Mouse (Mus musculus) midbrain, embryonic 15.5 days (tissue): ENCODE measurements around the gene Tmem260. TPM values are rescaled to one million over a fixed set of nuclear protein-coding genes. Genes with fewer than 3 reads are reported as not detected.
"Not testable (repeated sequence)": the region's sequence is repeated elsewhere in the genome, so short reads cannot be mapped to it uniquely, and the experiment has no call there.

Experiments
- ATAC-seq: fragments of 200-750 bp; cut with Nextera tagmentation; replicated peaks from 2 replicates; pipeline ENCODE4 v1.8.0; 2017; ENCODE audit warnings: moderate TSS enrichment
- H3K27ac ChIP-seq: fragments of 300-500 bp; sonication (generic); 2 replicates; pipeline ENCODE4 v1.5.1; 2015; ENCODE audit warnings: mild to moderate bottlenecking, inconsistent platforms
- H3K27me3 ChIP-seq: fragments of 300-500 bp; sonication (generic); replicated peaks from 2 replicates; pipeline ENCODE4 v1.6.1; 2015; ENCODE audit warnings: inconsistent platforms
- H3K36me3 ChIP-seq: fragments of 300-500 bp; sonication (generic); replicated peaks from 2 replicates; pipeline ENCODE4 v1.6.1; 2015; ENCODE audit warnings: inconsistent platforms
- H3K4me1 ChIP-seq: fragments of 300-500 bp; sonication (generic); 2 replicates; pipeline ENCODE4 v1.6.1; 2015; ENCODE audit warnings: inconsistent platforms
- H3K4me2 ChIP-seq: fragments of 300-500 bp; sonication (generic); 2 replicates; pipeline ENCODE4 v1.6.1; 2015; ENCODE audit warnings: inconsistent platforms, mild to moderate bottlenecking, moderate library complexity
- H3K4me3 ChIP-seq: fragments of 300-500 bp; sonication (generic); 2 replicates; pipeline ENCODE4 v1.5.1; 2015; ENCODE audit warnings: mild to moderate bottlenecking, inconsistent platforms
- H3K9ac ChIP-seq: fragments of 300-500 bp; sonication (generic); 2 replicates; pipeline ENCODE4 v1.6.1; 2015; ENCODE audit warnings: mild to moderate bottlenecking, inconsistent platforms
- H3K9me3 ChIP-seq: fragments of 300-500 bp; sonication (generic); 2 replicates; pipeline ENCODE4 v1.6.1; 2016; ENCODE audit warnings: inconsistent platforms
- WGBS: fragments of 180-500 bp; shearing (Covaris S2); methylation state at CpG from one replicate; pipeline ENCODE4 v1.1.7; 2015; ENCODE audit warnings: mixed read lengths; 5-methylcytosine and 5-hydroxymethylcytosine counted together
- polyA plus RNA-seq: library from polyadenylated mRNA; unstranded; fragments of >200 nt; fragmentation: Nextera tagmentation; extraction: Ambion mirVana; gene quantifications from 2 replicates; pipeline ENCODE4 v1.2.1, GENCODE M21; 2015

The Tmem260 gene
- polyA plus RNA-seq, 1 experiment from 2014 or later: 20.1 TPM

DNA sequence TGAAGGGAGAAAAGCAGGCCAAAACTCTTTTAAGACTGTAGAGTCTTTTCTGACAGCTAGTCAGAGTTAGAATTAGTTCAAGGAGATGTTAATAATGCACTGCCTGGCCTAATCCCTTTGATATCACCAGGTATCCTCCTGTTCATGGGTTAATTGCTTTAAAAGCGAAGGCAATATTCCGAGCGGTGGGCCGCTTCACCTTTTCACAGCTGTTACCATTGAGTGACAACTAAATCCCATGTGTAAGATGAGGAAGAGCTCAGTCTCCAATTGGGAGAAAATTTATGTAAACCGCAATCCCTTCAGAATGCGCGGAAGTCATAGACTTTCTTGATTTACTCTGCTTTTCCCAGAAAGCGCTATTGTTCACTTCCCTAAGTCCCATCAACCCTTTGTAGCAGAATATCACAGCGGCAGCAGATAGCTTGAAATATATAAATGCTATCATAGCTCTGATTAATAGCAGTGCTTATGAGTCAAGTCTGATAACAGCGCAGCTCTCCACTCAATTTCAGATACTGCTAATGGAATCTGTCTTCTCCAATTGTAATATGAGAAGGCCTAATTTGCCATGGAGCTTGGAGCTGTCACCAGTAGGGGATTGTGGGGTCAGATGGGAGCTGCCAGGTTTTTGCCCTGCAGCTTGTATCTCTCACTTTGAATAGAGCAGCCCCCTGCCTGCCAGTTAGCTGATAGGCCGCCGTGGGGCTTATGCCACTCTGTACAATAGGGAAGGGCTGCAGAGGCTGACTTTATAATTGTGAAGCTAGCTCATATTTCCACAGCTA is 10.6 kb downstream of the Tmem260 start:
- H3K9ac ChIP-seq: no peak overlapping the region
- 21% methylated on average over 12 of the region's 12 CpGs for WGBS
- peak overlapping the region; percentile 42; the same call in 1 of the 2 replicates for H3K27ac ChIP-seq
- H3K4me2 ChIP-seq: peak overlapping the region; percentile 10; the same call in 1 of the 2 replicates
- no peak overlapping the region for H3K4me3 ChIP-seq
- H3K27me3 ChIP-seq: no peaks in the 10 kb centered on the region
- H3K9me3 ChIP-seq: no peaks in the 10 kb centered on the region
- peak; percentile 96 for ATAC-seq
- H3K36me3 ChIP-seq: 0 out of 2 replicates have a peak, but pooled peaks cover 3% of the 10 kb centered on the region
- H3K4me1 ChIP-seq: peaks cover 22% of the 10 kb centered on the region

DNA sequence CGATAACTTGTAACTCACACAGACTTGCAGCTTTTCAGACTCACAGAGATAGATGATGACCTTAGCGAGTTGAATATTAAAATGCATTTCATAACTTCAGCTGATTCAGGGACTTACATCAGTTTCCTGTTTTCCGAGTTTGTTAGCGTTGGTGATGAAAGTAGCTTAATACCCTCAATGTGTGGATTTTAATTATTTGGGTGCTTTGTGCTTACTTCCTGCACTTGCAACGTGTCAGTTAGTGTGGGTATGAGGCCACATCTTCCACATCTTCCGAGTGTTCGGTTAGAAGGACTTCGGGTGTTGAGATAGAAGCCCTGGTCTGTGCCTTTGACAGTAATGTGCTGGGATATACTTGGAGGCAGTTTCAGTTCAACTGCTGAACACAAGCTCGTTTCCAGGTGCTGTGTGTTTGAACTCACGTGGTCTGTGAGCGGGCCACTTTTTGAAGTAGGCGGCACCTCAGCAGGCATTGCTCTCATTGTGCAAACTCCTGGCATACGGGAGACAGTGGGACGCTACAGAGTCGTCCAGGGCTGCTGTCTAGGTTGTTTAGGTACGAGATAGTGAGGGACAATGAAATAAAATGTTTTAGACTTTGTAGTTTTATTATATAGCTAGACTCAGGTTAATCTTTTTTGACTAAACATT is 11.5 kb downstream of the Tmem260 start:
- Histone ChIP-seq H3K27me3 (no peaks in the 10 kb centered on the region), H3K9ac (no peak overlapping the region), H3K4me3 (no peak overlapping the region), H3K27ac (0 out of 2 replicates have a peak overlapping the region, but pooled peaks have one; percentile 38), H3K9me3 (no peaks in the 10 kb centered on the region), H3K36me3 (0 out of 2 replicates have a peak, but pooled peaks cover under 1% of the 10 kb centered on the region), H3K4me2 (no peak overlapping the region), H3K4me1 (peaks cover 22% of the 10 kb centered on the region)
- 63% methylated on average over 16 of the region's 16 CpGs for WGBS
- no peak for ATAC-seq

DNA sequence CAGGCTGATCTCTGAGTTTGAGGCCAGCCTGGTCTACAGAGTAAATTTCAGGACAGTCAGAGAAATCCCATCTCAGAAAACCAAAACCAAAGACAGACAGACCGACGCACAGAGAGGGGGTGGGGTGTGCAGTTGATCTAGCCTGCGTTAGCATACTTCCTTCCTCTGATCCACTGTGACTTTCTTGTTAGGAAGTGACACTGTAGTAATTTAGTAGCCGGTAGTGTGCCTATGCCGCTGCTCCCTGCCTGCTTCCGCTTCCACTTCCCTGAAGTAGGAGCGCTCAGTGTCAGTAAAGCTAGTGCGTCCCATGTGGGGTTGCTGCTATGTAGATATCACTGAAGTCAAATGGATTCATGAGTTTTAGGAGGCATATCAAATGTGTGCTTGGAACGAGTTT is 13.0 kb downstream of the Tmem260 start:
- Histone ChIP-seq H3K4me2 (no peak overlapping the region), H3K9ac (no peak overlapping the region), H3K4me3 (no peak overlapping the region), H3K27me3 (no peaks in the 10 kb centered on the region), H3K27ac (no peak overlapping the region), H3K9me3 (no peaks in the 10 kb centered on the region), H3K4me1 (peaks cover 20% of the 10 kb centered on the region), H3K36me3 (no peaks in the 10 kb centered on the region)
- ATAC-seq: no peak
- 89% methylated on average over 9 of the region's 9 CpGs for WGBS

DNA sequence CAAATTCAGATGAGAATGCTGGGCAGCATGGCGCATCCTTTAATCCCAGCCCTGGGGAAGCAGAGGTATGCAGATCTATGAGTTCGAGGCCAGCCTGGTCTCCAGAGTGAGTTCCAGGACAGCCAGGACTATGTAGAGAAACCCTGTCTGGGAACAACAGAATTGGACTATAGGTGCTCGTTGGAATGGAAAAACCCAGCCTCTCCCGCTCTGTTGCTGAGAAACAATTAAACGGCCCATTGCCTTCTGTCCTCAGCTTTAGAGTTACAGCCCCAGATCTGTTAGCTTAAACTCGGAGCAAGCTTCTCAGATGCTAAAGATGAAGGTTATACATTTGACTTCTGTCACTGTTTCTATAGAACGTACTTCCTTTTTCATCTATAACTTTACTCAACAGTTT is 22.4 kb downstream of the Tmem260 start:
- ATAC-seq: no peak
- Histone ChIP-seq H3K27me3 (no peaks in the 10 kb centered on the region), H3K36me3 (no peaks in the 10 kb centered on the region), H3K4me1 (no peaks in the 10 kb centered on the region), H3K4me2 (no peak overlapping the region), H3K9ac (no peak overlapping the region), H3K4me3 (no peak overlapping the region), H3K27ac (no peak overlapping the region), H3K9me3 (no peaks in the 10 kb centered on the region)
- 46% methylated on average over 7 of the region's 7 CpGs for WGBS

DNA sequence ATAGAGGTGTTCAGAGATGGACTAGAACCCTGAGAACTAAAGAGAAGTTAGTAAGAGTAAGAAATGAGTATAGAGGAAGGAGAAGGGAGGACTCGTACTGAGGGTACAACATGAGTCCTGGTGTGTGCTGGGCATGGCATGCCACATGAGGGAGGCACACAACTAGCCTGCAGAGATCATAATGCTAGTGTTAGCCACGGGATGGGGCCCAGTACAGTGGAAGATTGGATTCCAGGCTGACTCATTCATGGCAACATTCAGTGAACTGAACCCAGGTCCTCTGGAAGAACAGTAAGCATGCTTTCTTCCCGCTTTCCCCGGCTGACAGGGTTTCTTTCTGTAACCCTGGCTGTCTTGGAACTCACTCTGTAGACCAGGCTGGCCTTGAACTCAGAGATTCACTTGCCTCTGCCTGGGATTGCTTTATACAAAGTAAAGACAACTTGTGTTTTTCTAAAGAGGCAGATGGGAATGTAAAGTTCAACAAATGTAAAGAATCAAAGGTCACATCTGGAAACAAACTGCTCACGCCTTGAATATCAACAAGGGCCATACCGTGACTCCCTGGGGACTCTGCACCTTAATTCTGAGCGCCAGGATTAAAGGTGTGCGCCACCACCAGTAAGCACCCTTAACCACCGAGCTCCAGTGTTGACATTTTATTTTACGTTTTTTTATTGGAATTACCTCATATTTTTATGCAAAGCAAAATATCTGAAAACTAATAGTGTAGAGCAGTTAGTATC is 25.0 kb downstream of the Tmem260 start:
- Histone ChIP-seq H3K9me3 (no peaks in the 10 kb centered on the region), H3K36me3 (no peaks in the 10 kb centered on the region), H3K4me1 (no peaks in the 10 kb centered on the region), H3K4me3 (no peak overlapping the region), H3K9ac (no peak overlapping the region), H3K4me2 (no peak overlapping the region), H3K27me3 (no peaks in the 10 kb centered on the region), H3K27ac (no peak overlapping the region)
- ATAC-seq: no peak
- WGBS: 94% methylated on average over 10 of the region's 10 CpGs

DNA sequence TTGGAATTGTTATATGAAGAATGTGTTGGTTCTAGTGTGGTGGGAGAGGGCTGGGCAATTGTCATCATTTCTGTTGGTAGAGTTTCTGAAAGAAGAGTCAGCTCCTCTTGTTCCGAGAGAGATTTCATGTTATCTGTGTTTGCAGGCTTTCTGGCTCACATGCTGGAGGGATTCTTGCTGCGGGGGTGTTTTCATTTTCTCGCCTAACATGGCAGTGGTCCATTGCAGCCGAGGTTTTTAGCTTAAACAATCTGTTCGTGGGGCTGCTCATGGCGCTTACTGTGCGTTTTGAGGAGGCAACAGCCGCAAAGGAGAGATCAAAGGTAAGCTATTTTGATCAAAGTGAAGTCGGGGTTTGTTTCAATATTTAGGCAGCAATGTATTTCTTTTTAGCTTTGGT is 26.3 kb downstream of the Tmem260 start:
- no peak overlapping the region for H3K9ac ChIP-seq
- H3K4me1 ChIP-seq: no peaks in the 10 kb centered on the region
- 79% methylated on average over 9 of the region's 9 CpGs for WGBS
- H3K9me3 ChIP-seq: no peaks in the 10 kb centered on the region
- no peak for ATAC-seq
- no peaks in the 10 kb centered on the region for H3K36me3 ChIP-seq
- no peak overlapping the region for H3K4me2 ChIP-seq
- H3K27ac ChIP-seq: no peak overlapping the region
- no peaks in the 10 kb centered on the region for H3K27me3 ChIP-seq
- H3K4me3 ChIP-seq: no peak overlapping the region

DNA sequence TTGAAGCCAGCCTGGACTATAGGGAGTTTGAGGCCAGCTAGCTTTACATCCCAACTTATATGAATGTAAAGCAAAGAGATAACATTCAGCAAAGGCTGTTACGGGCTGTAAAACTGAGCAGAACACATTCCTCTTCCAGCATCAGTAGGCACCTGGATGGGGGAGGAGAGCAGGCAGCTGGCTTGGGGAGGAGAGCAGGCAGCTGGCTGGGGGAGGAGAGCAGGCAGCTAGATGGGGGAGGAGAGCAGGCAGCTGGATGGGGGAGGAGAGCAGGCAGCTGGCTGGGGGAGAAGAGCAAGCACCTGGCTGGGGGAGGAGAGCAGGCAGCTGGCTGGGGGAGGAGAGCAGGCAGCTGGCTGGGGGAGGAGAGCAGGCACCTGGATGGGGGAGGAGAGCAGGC is 29.4 kb downstream of the Tmem260 start:
- Histone ChIP-seq H3K36me3 (0 out of 2 replicates have a peak, but pooled peaks cover 3% of the 10 kb centered on the region), H3K27ac (no peak overlapping the region), H3K9ac (no peak overlapping the region), H3K4me3 (no peak overlapping the region), H3K9me3 (no peaks in the 10 kb centered on the region), H3K27me3 (no peaks in the 10 kb centered on the region), H3K4me2 (no peak overlapping the region), H3K4me1 (no peaks in the 10 kb centered on the region)
- WGBS: 87% methylated on average over 1 of the region's 1 CpGs
- no peak for ATAC-seq

DNA sequence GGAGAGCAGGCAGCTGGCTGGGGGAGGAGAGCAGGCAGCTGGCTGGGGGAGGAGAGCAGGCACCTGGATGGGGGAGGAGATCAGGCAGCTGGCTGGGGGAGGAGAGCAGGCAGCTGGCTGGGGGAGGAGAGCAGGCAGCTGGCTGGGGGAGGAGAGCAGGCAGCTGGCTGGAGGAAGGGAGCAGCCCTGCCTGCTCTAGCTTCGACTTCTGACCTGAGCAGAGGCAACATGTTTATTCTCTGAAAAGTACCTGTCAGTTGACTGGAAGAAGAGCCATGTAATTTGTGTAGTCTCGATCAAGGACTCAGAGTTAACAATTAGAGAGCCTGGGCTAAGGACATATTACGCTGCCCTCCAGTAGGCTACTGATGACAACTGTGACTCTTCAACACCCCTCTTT is 29.9 kb downstream of the Tmem260 start:
- H3K4me1 ChIP-seq, H3K9me3 ChIP-seq, ATAC-seq, H3K9ac ChIP-seq, H3K36me3 ChIP-seq, H3K4me2 ChIP-seq, H3K4me3 ChIP-seq, H3K27me3 ChIP-seq, H3K27ac ChIP-seq: not testable (repeated sequence)
- WGBS: 55% methylated on average over 3 of the region's 3 CpGs

DNA sequence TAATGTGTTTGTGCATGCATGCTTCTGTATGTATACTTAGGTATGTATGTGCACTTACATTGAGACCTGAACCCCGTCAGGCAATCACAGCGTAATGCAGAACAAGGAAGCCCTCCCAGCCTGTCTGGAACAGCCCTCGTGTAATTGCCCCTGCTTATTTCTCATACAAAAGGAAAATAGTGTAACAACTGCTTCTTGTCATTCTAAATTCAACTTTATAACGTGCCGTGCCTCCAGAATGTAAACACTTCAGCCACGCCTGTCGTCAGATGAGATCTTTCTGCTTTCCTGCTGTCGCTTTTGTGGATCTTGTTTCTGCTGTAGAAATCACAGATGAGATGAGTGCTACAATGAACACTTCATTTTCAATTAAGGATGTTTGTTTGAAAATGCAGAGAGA is 30.4 kb downstream of the Tmem260 start:
- Histone ChIP-seq H3K9me3 (no peaks in the 10 kb centered on the region), H3K4me3 (no peak overlapping the region), H3K4me1 (no peaks in the 10 kb centered on the region), H3K9ac (no peak overlapping the region), H3K4me2 (no peak overlapping the region), H3K27ac (no peak overlapping the region), H3K36me3 (0 out of 2 replicates have a peak, but pooled peaks cover 3% of the 10 kb centered on the region), H3K27me3 (no peaks in the 10 kb centered on the region)
- 59% methylated on average over 8 of the region's 8 CpGs for WGBS
- no peak for ATAC-seq

DNA sequence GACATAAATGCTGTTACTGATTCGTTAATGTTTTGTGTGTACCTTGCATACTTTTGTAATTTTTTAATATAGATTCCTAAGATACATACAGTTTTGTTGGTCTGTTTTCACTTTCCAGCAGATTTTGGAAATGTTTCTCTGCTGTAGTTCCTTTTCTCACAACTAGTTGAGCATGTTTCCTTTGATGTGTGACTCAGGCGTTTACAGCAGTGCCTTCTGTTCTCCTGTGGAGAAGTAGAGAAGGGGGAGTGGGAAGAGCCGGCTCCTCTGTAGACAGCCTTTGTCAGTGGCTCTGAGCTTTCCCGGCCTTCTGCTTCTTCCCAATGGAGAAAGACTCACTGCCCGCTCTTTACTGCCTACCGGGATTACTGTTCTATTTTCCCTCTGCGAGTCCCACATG is 35.7 kb downstream of the Tmem260 start:
- Histone ChIP-seq H3K9me3 (no peaks in the 10 kb centered on the region), H3K36me3 (0 out of 2 replicates have a peak, but pooled peaks cover 3% of the 10 kb centered on the region), H3K9ac (no peak overlapping the region), H3K4me3 (no peak overlapping the region), H3K4me2 (no peak overlapping the region), H3K27ac (no peak overlapping the region), H3K4me1 (0 out of 2 replicates have a peak, but pooled peaks cover 2% of the 10 kb centered on the region), H3K27me3 (no peaks in the 10 kb centered on the region)
- no peak for ATAC-seq
- WGBS: 37% methylated on average over 7 of the region's 7 CpGs

DNA sequence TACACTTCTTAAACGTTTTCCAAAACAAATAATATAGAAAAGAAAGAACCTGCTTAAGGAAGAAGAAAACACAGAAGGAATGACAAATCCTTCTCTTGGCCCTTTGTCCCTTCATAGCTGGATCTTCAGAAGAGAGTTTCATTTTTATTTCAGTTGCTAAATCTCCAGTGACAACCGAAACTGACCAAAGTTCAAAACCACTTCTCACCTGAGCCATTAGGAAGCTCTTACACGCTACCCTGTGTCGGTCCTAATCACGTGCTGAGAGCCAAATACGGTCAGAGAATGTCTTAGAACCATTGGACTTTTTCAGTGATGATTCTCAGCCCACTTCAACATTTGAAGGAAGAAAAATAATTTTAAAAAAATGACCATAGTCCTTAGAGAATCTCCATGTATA is 36.8 kb downstream of the Tmem260 start:
- no peak overlapping the region for H3K27ac ChIP-seq
- WGBS: 82% methylated on average over 6 of the region's 6 CpGs
- H3K4me3 ChIP-seq: no peak overlapping the region
- H3K9ac ChIP-seq: no peak overlapping the region
- H3K4me2 ChIP-seq: no peak overlapping the region
- 0 out of 2 replicates have a peak, but pooled peaks cover 3% of the 10 kb centered on the region for H3K36me3 ChIP-seq
- H3K27me3 ChIP-seq: no peaks in the 10 kb centered on the region
- no peak for ATAC-seq
- H3K4me1 ChIP-seq: 0 out of 2 replicates have a peak, but pooled peaks cover 2% of the 10 kb centered on the region
- H3K9me3 ChIP-seq: no peaks in the 10 kb centered on the region

DNA sequence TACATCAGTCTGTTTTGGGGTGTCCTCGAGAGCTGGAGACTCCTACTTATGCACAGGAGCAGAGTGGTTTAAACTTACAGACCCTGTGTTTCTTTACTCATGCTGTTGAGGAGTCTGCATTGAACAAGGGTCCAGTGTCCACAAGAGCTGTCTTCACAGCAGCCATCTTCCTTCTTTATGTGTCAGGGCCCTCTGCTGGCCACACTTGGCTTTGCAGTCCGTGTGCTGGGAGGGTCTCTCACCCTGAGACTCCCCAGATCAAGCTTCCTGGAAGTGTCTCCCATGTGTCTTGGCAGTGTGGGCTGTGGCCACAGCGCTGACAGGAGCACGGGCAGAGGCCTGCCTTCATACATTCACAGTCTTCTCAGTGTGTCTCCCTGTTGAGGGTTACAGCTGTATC is 48.0 kb downstream of the Tmem260 start:
- no peak for ATAC-seq
- no peaks in the 10 kb centered on the region for H3K36me3 ChIP-seq
- H3K9ac ChIP-seq: no peak overlapping the region
- no peaks in the 10 kb centered on the region for H3K27me3 ChIP-seq
- no peak overlapping the region for H3K4me2 ChIP-seq
- H3K9me3 ChIP-seq: no peaks in the 10 kb centered on the region
- H3K4me1 ChIP-seq: no peaks in the 10 kb centered on the region
- no peak overlapping the region for H3K4me3 ChIP-seq
- no peak overlapping the region for H3K27ac ChIP-seq
- 23% methylated on average over 4 of the region's 4 CpGs for WGBS
